Mouse (Mus musculus): ENCODE results near the gene Acaca.

GRCm38 (mm10) chr11:84382450-84382849 is 253.0 kb downstream of the Acaca start:
- TF ChIP-seq CTCF (IDR thresholded peaks at IDR 0.05; ENCODE audit: low read depth, low read length) (no peak), POLR2A (IDR thresholded peaks at IDR 0.05; ENCODE audit: borderline replicate concordance, low read depth, low read length) (no peak)
